Mouse (Mus musculus) embryonic fibroblast, embryonic 13.5 days (primary cell): ENCODE measurements at regions not wholly inside any gene's neighbourhood (a gene's known extent, or its start where the extent isn't known, plus 50 kb on each side); places are given as distances from the start of the nearest gene placed in this dataset.

ENCODE experiments used
- CTCF ChIP-seq: IDR thresholded peaks from 2 replicates; pipeline ENCODE4 v1.5.1; 2011; ENCODE audit warnings: mild to moderate bottlenecking, control low read depth, low read length, moderate library complexity, borderline replicate concordance; ENCODE audit not compliant: insufficient read depth
- POLR2A ChIP-seq: IDR thresholded peaks from 2 replicates; pipeline ENCODE4 v1.6.1; 2011; ENCODE audit warnings: low read depth, mild to moderate bottlenecking, control low read depth, low read length, moderate library complexity

GRCm38 (mm10) chr9:24866390-24867173, 92.5 kb upstream of the Tbx20 start:
- TF ChIP-seq CTCF (no peak), POLR2A (no peak)
